Mouse (Mus musculus): ENCODE results near the gene Celf2. TPM values are rescaled to one million over a fixed set of nuclear protein-coding genes. Genes with fewer than 3 reads are reported as not detected.

The Celf2 gene
- polyA plus RNA-seq, 1 experiment from 2014 or later = 191 TPM

- Histone ChIP-seq H3K4me1 (ENCODE audit: control insufficient read depth, insufficient read depth, low read length) (no peaks in the 10 kb centered on the region), H3K4me2 (ENCODE audit: low read length) (no peak overlapping the region), H3K27ac (replicated peaks; ENCODE audit: low read depth, low read length) (no peak overlapping the region), H3K4me3 (replicated peaks; ENCODE audit: low read depth, low read length) (no peak overlapping the region), H3K36me3 (ENCODE audit: control insufficient read depth, insufficient read depth, low read length) (no peaks in the 10 kb centered on the region), H3K9me3 (ENCODE audit: control insufficient read depth, low read length) (no peaks in the 10 kb centered on the region), H3K27me3 (ENCODE audit: control insufficient read depth, insufficient read depth, low read length) (no peaks in the 10 kb centered on the region), H3K9ac (replicated peaks; ENCODE audit: low read length) (no peak overlapping the region)
- WGBS = 51% methylated on average over 3 of the region's 3 CpGs
- no peak for DNase-seq
- no peak for ATAC-seq (ENCODE audit: low FRiP score, low TSS enrichment)
Observed at GRCm38 (mm10) chr2:7022184-7022583, 487.2 kb downstream of the Celf2 start.

DNA sequence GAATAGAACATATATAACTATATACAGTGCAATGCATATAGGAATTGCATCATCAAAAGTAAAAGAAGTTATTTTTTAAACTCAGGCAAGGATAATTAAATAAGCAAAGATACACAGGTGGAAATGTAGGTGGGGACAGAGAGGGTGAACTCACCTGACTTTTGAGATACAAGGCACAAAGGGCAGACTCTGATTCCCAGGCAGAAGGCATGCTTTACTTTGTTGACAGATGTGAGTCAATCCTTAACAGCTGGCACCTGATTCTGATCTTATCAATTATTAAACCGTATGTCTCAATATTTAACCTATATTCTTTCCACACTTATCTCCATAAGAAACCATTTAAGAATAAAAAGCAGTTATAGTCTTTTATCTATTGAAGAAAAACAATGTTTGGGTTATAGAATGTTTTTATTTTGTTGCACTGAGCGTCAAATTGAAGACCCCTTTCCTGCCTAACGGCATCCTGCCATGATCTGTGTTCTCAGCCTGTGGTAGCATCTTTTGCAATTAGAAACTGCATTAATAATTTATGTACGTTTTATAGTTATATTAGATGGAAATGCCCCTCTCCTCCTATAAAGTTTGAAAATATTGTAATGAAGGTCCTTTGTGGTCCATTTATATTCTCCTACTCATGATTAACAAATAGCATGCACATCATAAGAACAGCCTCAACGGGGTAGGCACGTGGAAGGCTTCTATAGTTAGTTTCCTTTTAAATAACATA is 491.8 kb downstream of the Celf2 start:
- Histone ChIP-seq H3K4me1 (ENCODE audit: control insufficient read depth, insufficient read depth, low read length) (no peaks in the 10 kb centered on the region), H3K36me3 (ENCODE audit: control insufficient read depth, insufficient read depth, low read length) (no peaks in the 10 kb centered on the region), H3K27me3 (ENCODE audit: control insufficient read depth, insufficient read depth, low read length) (no peaks in the 10 kb centered on the region), H3K4me3 (replicated peaks; ENCODE audit: low read depth, low read length) (no peak overlapping the region), H3K9ac (replicated peaks; ENCODE audit: low read length) (no peak overlapping the region), H3K9me3 (ENCODE audit: control insufficient read depth, low read length) (no peaks in the 10 kb centered on the region), H3K27ac (replicated peaks; ENCODE audit: low read depth, low read length) (no peak overlapping the region), H3K4me2 (ENCODE audit: low read length) (no peak overlapping the region)
- DNase-seq = no peak
- ATAC-seq (ENCODE audit: low FRiP score, low TSS enrichment) = no peak
- WGBS = 82% methylated on average over 6 of the region's 6 CpGs

- no peak overlapping the region for H3K4me3 ChIP-seq (replicated peaks; ENCODE audit: low read depth, low read length)
- H3K9me3 ChIP-seq (ENCODE audit: control insufficient read depth, low read length) = no peaks in the 10 kb centered on the region
- ATAC-seq (ENCODE audit: low FRiP score, low TSS enrichment) = no peak
- H3K4me2 ChIP-seq (ENCODE audit: low read length) = no peak overlapping the region
- DNase-seq = no peak
- 75% methylated on average over 5 of the region's 5 CpGs for WGBS
- no peaks in the 10 kb centered on the region for H3K4me1 ChIP-seq (ENCODE audit: control insufficient read depth, insufficient read depth, low read length)
- H3K27ac ChIP-seq (replicated peaks; ENCODE audit: low read depth, low read length) = no peak overlapping the region
- no peaks in the 10 kb centered on the region for H3K36me3 ChIP-seq (ENCODE audit: control insufficient read depth, insufficient read depth, low read length)
- H3K9ac ChIP-seq (replicated peaks; ENCODE audit: low read length) = no peak overlapping the region
- H3K27me3 ChIP-seq (ENCODE audit: control insufficient read depth, insufficient read depth, low read length) = no peaks in the 10 kb centered on the region
Observed at GRCm38 (mm10) chr2:7013126-7013525, 496.2 kb downstream of the Celf2 start.

GRCm38 (mm10) chr2:7006816-7007215 is 502.5 kb downstream of the Celf2 start:
- no peak overlapping the region for H3K4me2 ChIP-seq (ENCODE audit: low read length)
- H3K4me3 ChIP-seq (replicated peaks; ENCODE audit: low read depth, low read length) = no peak overlapping the region
- no peaks in the 10 kb centered on the region for H3K36me3 ChIP-seq (ENCODE audit: control insufficient read depth, insufficient read depth, low read length)
- no peak overlapping the region for H3K27ac ChIP-seq (replicated peaks; ENCODE audit: low read depth, low read length)
- no peaks in the 10 kb centered on the region for H3K27me3 ChIP-seq (ENCODE audit: control insufficient read depth, insufficient read depth, low read length)
- no peaks in the 10 kb centered on the region for H3K9me3 ChIP-seq (ENCODE audit: control insufficient read depth, low read length)
- 71% methylated on average over 3 of the region's 3 CpGs for WGBS
- DNase-seq (no peak), ATAC-seq (ENCODE audit: low FRiP score, low TSS enrichment) (no peak)
- peaks cover 3% of the 10 kb centered on the region; the same call in 1 of the 2 replicates for H3K4me1 ChIP-seq (ENCODE audit: control insufficient read depth, insufficient read depth, low read length)
- H3K9ac ChIP-seq (replicated peaks; ENCODE audit: low read length) = no peak overlapping the region

- H3K4me2 ChIP-seq (ENCODE audit: low read length) = no peak overlapping the region
- peak; percentile 51 for DNase-seq
- no peak overlapping the region for H3K9ac ChIP-seq (replicated peaks; ENCODE audit: low read length)
- H3K27ac ChIP-seq (replicated peaks; ENCODE audit: low read depth, low read length) = 0 out of 2 replicates have a peak overlapping the region, but pooled peaks have one; percentile 15
- no peaks in the 10 kb centered on the region for H3K27me3 ChIP-seq (ENCODE audit: control insufficient read depth, insufficient read depth, low read length)
- no peaks in the 10 kb centered on the region for H3K9me3 ChIP-seq (ENCODE audit: control insufficient read depth, low read length)
- H3K36me3 ChIP-seq (ENCODE audit: control insufficient read depth, insufficient read depth, low read length) = no peaks in the 10 kb centered on the region
- ATAC-seq (ENCODE audit: low FRiP score, low TSS enrichment) = peak; percentile 55; the same call in 1 of the 2 replicates
- H3K4me3 ChIP-seq (replicated peaks; ENCODE audit: low read depth, low read length) = no peak overlapping the region
- 10% methylated on average over 2 of the region's 2 CpGs for WGBS
- peaks cover 3% of the 10 kb centered on the region; the same call in 1 of the 2 replicates for H3K4me1 ChIP-seq (ENCODE audit: control insufficient read depth, insufficient read depth, low read length)
Observed at GRCm38 (mm10) chr2:7001967-7002366, 507.4 kb downstream of the Celf2 start.

DNA sequence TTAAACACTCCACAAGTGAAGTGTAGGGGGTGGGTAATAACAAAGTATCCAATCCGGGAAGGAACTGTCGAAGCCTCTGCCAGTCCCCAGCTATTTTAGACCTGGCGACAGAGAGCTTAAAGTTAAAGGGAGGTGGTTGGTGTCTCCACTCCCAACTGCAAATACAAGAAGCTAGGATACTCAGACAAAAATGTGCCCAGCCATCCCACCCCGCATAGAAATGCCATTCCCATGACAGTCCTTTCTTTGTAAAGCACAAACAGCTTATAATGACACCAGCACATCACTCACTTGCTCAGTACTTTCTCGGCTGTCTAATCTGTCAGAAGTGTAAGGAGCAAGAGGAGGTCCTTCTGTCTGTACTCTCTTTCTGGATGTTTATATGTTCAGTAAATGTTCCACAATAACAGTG is 518.3 kb downstream of the Celf2 start:
- Histone ChIP-seq H3K4me1 (ENCODE audit: control insufficient read depth, insufficient read depth, low read length) (no peaks in the 10 kb centered on the region), H3K4me2 (ENCODE audit: low read length) (no peak overlapping the region), H3K4me3 (replicated peaks; ENCODE audit: low read depth, low read length) (no peak overlapping the region), H3K9me3 (ENCODE audit: control insufficient read depth, low read length) (no peaks in the 10 kb centered on the region), H3K27me3 (ENCODE audit: control insufficient read depth, insufficient read depth, low read length) (no peaks in the 10 kb centered on the region), H3K36me3 (ENCODE audit: control insufficient read depth, insufficient read depth, low read length) (no peaks in the 10 kb centered on the region), H3K9ac (replicated peaks; ENCODE audit: low read length) (no peak overlapping the region), H3K27ac (replicated peaks; ENCODE audit: low read depth, low read length) (no peak overlapping the region)
- DNase-seq = no peak
- WGBS = 69% methylated on average over 5 of the region's 5 CpGs
- ATAC-seq (ENCODE audit: low FRiP score, low TSS enrichment) = no peak

DNA sequence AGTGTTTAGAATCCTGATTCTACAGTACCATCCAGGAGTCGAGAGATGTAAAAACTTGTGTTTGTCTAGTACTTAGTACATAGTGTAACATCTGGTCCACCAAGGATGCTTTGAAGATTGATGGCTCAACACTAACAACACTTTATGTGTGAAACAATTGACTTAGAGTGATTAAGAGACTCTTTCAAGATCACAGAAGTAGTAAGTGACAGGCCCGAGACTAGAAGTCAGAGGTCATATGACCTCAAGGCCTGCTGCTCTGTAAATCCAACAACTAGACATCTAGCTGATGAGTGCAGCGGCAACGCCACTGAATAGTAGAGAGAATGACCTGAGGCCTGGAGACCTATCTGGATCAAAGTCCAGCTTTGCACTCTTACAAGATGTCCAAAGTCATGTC is 523.7 kb downstream of the Celf2 start:
- Histone ChIP-seq H3K4me2 (ENCODE audit: low read length) (no peak overlapping the region), H3K27ac (replicated peaks; ENCODE audit: low read depth, low read length) (no peak overlapping the region), H3K4me3 (replicated peaks; ENCODE audit: low read depth, low read length) (no peak overlapping the region), H3K36me3 (ENCODE audit: control insufficient read depth, insufficient read depth, low read length) (no peaks in the 10 kb centered on the region), H3K27me3 (ENCODE audit: control insufficient read depth, insufficient read depth, low read length) (no peaks in the 10 kb centered on the region), H3K9me3 (ENCODE audit: control insufficient read depth, low read length) (no peaks in the 10 kb centered on the region), H3K4me1 (ENCODE audit: control insufficient read depth, insufficient read depth, low read length) (no peaks in the 10 kb centered on the region), H3K9ac (replicated peaks; ENCODE audit: low read length) (no peak overlapping the region)
- ATAC-seq (ENCODE audit: low FRiP score, low TSS enrichment) (no peak), DNase-seq (no peak)
- WGBS = 48% methylated on average over 4 of the region's 4 CpGs

- 58% methylated on average over 6 of the region's 6 CpGs for WGBS
- ATAC-seq (ENCODE audit: low FRiP score, low TSS enrichment) = no peak
- no peak overlapping the region for H3K4me3 ChIP-seq (replicated peaks; ENCODE audit: low read depth, low read length)
Observed at GRCm38 (mm10) chr2:6983902-6984301, 525.5 kb downstream of the Celf2 start.

GRCm38 (mm10) chr2:6976300-6976699 is 533.1 kb downstream of the Celf2 start:
- no peak overlapping the region for H3K4me3 ChIP-seq (replicated peaks; ENCODE audit: low read depth, low read length)
- H3K9me3 ChIP-seq (ENCODE audit: control insufficient read depth, low read length) = no peaks in the 10 kb centered on the region
- no peaks in the 10 kb centered on the region for H3K36me3 ChIP-seq (ENCODE audit: control insufficient read depth, insufficient read depth, low read length)
- ATAC-seq (ENCODE audit: low FRiP score, low TSS enrichment) (no peak), DNase-seq (no peak)
- no peak overlapping the region for H3K27ac ChIP-seq (replicated peaks; ENCODE audit: low read depth, low read length)
- H3K27me3 ChIP-seq (ENCODE audit: control insufficient read depth, insufficient read depth, low read length) = no peaks in the 10 kb centered on the region
- no peaks in the 10 kb centered on the region for H3K4me1 ChIP-seq (ENCODE audit: control insufficient read depth, insufficient read depth, low read length)
- no peak overlapping the region for H3K9ac ChIP-seq (replicated peaks; ENCODE audit: low read length)
- H3K4me2 ChIP-seq (ENCODE audit: low read length) = no peak overlapping the region
- WGBS = 99% methylated on average over 2 of the region's 2 CpGs

More at GRCm38 (mm10) chr2:6983902-6984301, 525.5 kb downstream of the Celf2 start:
- H3K4me1 ChIP-seq (ENCODE audit: control insufficient read depth, insufficient read depth, low read length) = no peaks in the 10 kb centered on the region
- H3K4me2 ChIP-seq (ENCODE audit: low read length) = no peak overlapping the region
- no peak for DNase-seq
- no peak overlapping the region for H3K27ac ChIP-seq (replicated peaks; ENCODE audit: low read depth, low read length)
- no peaks in the 10 kb centered on the region for H3K9me3 ChIP-seq (ENCODE audit: control insufficient read depth, low read length)
- H3K27me3 ChIP-seq (ENCODE audit: control insufficient read depth, insufficient read depth, low read length) = no peaks in the 10 kb centered on the region
- no peak overlapping the region for H3K9ac ChIP-seq (replicated peaks; ENCODE audit: low read length)
- H3K36me3 ChIP-seq (ENCODE audit: control insufficient read depth, insufficient read depth, low read length) = no peaks in the 10 kb centered on the region
